Mouse (Mus musculus): Measurements from ENCODE around the gene Tnfrsf11a. TPM values are rescaled to one million over a fixed set of nuclear protein-coding genes. Genes with fewer than 3 reads are reported as not detected.

The Tnfrsf11a gene
- polyA plus RNA-seq, 1 experiment from 2014 or later = 0.51 TPM

DNA sequence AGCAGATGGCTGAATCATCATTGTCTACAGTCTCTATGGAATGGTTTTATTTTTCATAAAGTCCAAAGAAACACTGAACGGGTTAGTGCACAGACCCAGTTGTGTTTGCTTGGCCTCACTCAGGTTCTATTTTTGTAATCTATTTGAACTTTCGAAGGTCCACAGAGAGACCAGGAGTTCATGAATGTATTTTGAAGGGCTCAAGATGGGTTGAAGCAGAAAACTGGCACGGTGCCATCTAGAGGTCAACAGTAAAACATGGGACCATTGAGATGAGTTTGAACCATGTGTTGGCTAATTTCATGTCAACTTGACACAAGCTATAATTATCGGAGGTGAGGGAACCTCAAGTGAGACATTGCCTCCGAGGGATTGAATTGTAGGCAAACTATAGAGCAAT, 105.1 kb downstream of the Tnfrsf11a start:
- no peaks in the 10 kb centered on the region for H3K36me3 ChIP-seq (ENCODE audit: control insufficient read depth, insufficient read depth, low read length)
- no peaks in the 10 kb centered on the region for H3K9me3 ChIP-seq (ENCODE audit: control insufficient read depth, low read length)
- H3K27ac ChIP-seq (ENCODE audit: low read depth, low read length) = no peak overlapping the region
- no peak overlapping the region for H3K4me3 ChIP-seq (ENCODE audit: low read depth, low read length)
- no peak overlapping the region for H3K4me2 ChIP-seq
- ATAC-seq (replicated peaks; ENCODE audit: low FRiP score) = no peak
- DNase-seq (ENCODE audit: low spot score) = no peak
- no peaks in the 10 kb centered on the region for H3K27me3 ChIP-seq (replicated peaks; ENCODE audit: control insufficient read depth, insufficient read depth, low read length)
- H3K4me1 ChIP-seq (replicated peaks; ENCODE audit: control insufficient read depth, insufficient read depth, low read length) = no peaks in the 10 kb centered on the region
- H3K9ac ChIP-seq (ENCODE audit: low read depth, low read length) = no peak overlapping the region
- 81% methylated on average over 5 of the region's 5 CpGs for WGBS

- WGBS = 68% methylated on average over 5 of the region's 5 CpGs
- ATAC-seq (replicated peaks; ENCODE audit: low FRiP score) = no peak
Observed at GRCm38 (mm10) chr1:105886358-105886757, 105.8 kb downstream of the Tnfrsf11a start.

DNA sequence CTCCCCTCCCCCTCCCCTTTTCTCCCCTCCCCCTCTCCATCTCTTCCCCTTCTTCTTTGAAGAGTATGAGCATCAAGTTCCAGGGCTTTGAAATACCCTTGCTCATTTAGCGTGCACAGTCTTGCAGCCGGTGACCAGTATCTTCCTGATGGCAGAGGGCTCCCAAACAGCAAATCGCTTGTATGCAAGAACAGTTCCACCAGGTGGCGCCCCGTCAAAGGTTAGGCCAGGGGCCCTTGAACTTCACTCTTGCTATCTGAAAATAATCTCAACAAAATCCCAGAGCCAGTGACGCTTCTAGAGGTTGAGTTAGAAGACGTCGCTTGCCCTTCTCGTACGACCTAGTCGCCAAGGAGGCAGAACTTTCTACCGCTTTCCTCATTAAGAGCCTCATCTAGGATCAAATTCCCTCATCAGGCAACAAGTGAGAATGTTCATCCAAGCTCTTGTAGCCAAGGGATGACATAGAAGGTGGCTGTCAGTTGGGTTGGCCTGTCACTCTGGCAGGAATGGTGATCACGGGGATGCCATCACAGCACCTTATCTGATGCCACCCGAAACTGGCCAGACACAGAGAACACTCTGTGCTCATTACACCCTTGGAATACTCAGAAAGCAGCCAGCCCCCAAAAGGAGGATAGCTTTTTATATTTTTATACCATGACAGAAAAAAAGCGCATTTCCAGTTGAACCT, 110.7 kb downstream of the Tnfrsf11a start:
- Histone ChIP-seq H3K9ac (ENCODE audit: low read depth, low read length) (no peak overlapping the region), H3K4me2 (no peak overlapping the region), H3K36me3 (ENCODE audit: control insufficient read depth, insufficient read depth, low read length) (no peaks in the 10 kb centered on the region), H3K9me3 (ENCODE audit: control insufficient read depth, low read length) (no peaks in the 10 kb centered on the region), H3K27me3 (replicated peaks; ENCODE audit: control insufficient read depth, insufficient read depth, low read length) (no peaks in the 10 kb centered on the region), H3K4me3 (ENCODE audit: low read depth, low read length) (no peak overlapping the region), H3K27ac (ENCODE audit: low read depth, low read length) (no peak overlapping the region), H3K4me1 (replicated peaks; ENCODE audit: control insufficient read depth, insufficient read depth, low read length) (no peaks in the 10 kb centered on the region)
- DNase-seq (ENCODE audit: low spot score) (peak; percentile 63), ATAC-seq (replicated peaks; ENCODE audit: low FRiP score) (peak; percentile 46; the same call in 1 of the 2 replicates)
- 29% methylated on average over 15 of the region's 15 CpGs for WGBS

More at GRCm38 (mm10) chr1:105886358-105886757, 105.8 kb downstream of the Tnfrsf11a start:
- no peaks in the 10 kb centered on the region for H3K4me1 ChIP-seq (replicated peaks; ENCODE audit: control insufficient read depth, insufficient read depth, low read length)
- no peak overlapping the region for H3K4me3 ChIP-seq (ENCODE audit: low read depth, low read length)
- H3K9me3 ChIP-seq (ENCODE audit: control insufficient read depth, low read length) = no peaks in the 10 kb centered on the region
- H3K4me2 ChIP-seq = no peak overlapping the region
- no peak overlapping the region for H3K9ac ChIP-seq (ENCODE audit: low read depth, low read length)
- no peaks in the 10 kb centered on the region for H3K36me3 ChIP-seq (ENCODE audit: control insufficient read depth, insufficient read depth, low read length)
- DNase-seq (ENCODE audit: low spot score) = no peak
- no peak overlapping the region for H3K27ac ChIP-seq (ENCODE audit: low read depth, low read length)
- H3K27me3 ChIP-seq (replicated peaks; ENCODE audit: control insufficient read depth, insufficient read depth, low read length) = no peaks in the 10 kb centered on the region

GRCm38 (mm10) chr1:105895019-105895418, 114.5 kb downstream of the Tnfrsf11a start:
- WGBS = 81% methylated on average over 5 of the region's 5 CpGs
- Histone ChIP-seq H3K4me2 (no peak overlapping the region), H3K9me3 (ENCODE audit: control insufficient read depth, low read length) (no peaks in the 10 kb centered on the region), H3K36me3 (ENCODE audit: control insufficient read depth, insufficient read depth, low read length) (no peaks in the 10 kb centered on the region), H3K9ac (ENCODE audit: low read depth, low read length) (no peak overlapping the region), H3K4me3 (ENCODE audit: low read depth, low read length) (no peak overlapping the region), H3K4me1 (replicated peaks; ENCODE audit: control insufficient read depth, insufficient read depth, low read length) (no peaks in the 10 kb centered on the region), H3K27me3 (replicated peaks; ENCODE audit: control insufficient read depth, insufficient read depth, low read length) (no peaks in the 10 kb centered on the region), H3K27ac (ENCODE audit: low read depth, low read length) (no peak overlapping the region)
- ATAC-seq (replicated peaks; ENCODE audit: low FRiP score) (no peak), DNase-seq (ENCODE audit: low spot score) (no peak)

Other genes with a start within 250 kb of the Tnfrsf11a start
- gene Pign, start 117.0 kb upstream of the Tnfrsf11a start, polyA plus RNA-seq (2014; fragmentation: Nextera tagmentation; extraction: Ambion mirVana) = 13.7 and 16.2 TPM in 2 replicates
- gene Relch, start 116.9 kb upstream of the Tnfrsf11a start, polyA plus RNA-seq (2014; fragmentation: Nextera tagmentation; extraction: Ambion mirVana) = 24.0 and 25.1 TPM in 2 replicates
- 3.4 and 3.9 TPM in 2 replicates for gene Zcchc2, start 209.7 kb downstream of the Tnfrsf11a start, polyA plus RNA-seq (2014; fragmentation: Nextera tagmentation; extraction: Ambion mirVana)